Mouse (Mus musculus) left cerebral cortex, adult 2 months (tissue): Measurements from ENCODE around the gene Ctu2. TPM values are rescaled to one million over a fixed set of nuclear protein-coding genes. Genes with fewer than 3 reads are reported as not detected.

ENCODE experiments used
- DNase-seq, 2 experiments: peaks; one replicate each; pipeline ENCODE4 v3.0.0; 2021 to 2022; ENCODE audit warnings: low spot score in 2 of 2, mixed read lengths in 1 of 2; ENCODE audit errors: extremely low spot score in 1 of 2
- H3K27ac ChIP-seq: fragments of 200-600 bp; 2 replicates; pipeline ENCODE4 v1.8.1; 2022
- H3K4me3 ChIP-seq: fragments of 200-600 bp; 2 replicates; pipeline ENCODE4 v1.8.1; 2022
- CTCF ChIP-seq: fragments of 200-600 bp; IDR thresholded peaks from 2 replicates; pipeline ENCODE4 v1.8.1; 2022; ENCODE audit warnings: antibody characterized with exemption, mild to moderate bottlenecking, moderate library complexity
- intact Hi-C: fragments of 180-260 bp; cut with DNase I; formaldehyde crosslinking; loops from one replicate; pipeline ENCODE4 v1.15.1; 2025
- microRNA-seq, 2 experiments: library from miRNA; unstranded; fragments of <30 nt; microRNA quantifications; one replicate each; pipeline ENCODE4 v1.2.0; 2021
- total RNA-seq, 2 experiments: library from RNA; stranded (reverse); gene quantifications; 2 replicates each; pipeline ENCODE4 v1.2.3; 2021

Gene Ctu2
- total RNA-seq, 2 experiments from 2014 or later: 27.0 TPM

- intact Hi-C loops: no loop called here
- no peak overlapping the region for H3K4me3 ChIP-seq
Observed at GRCm38 (mm10) chr8:122527937-122528336, 52.0 kb downstream of the Ctu2 start.

DNA sequence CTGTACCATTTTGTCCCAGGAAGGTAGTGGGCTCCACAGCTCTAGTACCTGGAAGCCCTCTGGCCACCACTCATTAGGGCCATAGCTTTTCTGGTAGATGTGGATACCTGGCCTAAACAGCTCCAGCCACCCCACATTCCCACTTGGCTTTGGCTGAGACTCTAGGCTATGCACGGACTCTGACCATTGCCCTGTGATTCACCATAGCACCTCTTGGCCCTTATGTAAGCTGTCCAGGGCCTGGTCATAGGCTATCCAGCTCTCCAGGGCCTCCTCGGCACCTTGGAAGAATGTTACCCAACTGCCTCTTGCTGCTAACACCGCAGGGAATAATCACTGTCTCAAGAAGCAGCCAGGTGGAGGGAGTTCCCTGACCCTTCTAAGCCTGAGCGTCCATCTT, 53.2 kb downstream of the Ctu2 start:
- no peak for TF ChIP-seq CTCF
- Histone ChIP-seq H3K4me3 (no peak overlapping the region), H3K27ac (no peak overlapping the region)
- DNase-seq: no peak
- intact Hi-C loops: no loop called here

More at GRCm38 (mm10) chr8:122527937-122528336, 52.0 kb downstream of the Ctu2 start:
- no peak overlapping the region for H3K27ac ChIP-seq
- TF ChIP-seq CTCF: no peak
- DNase-seq: no peak

GRCm38 (mm10) chr8:122531312-122531711, 55.4 kb downstream of the Ctu2 start:
- intact Hi-C loops: no loop called here
- Histone ChIP-seq H3K4me3 (no peak overlapping the region), H3K27ac (no peak overlapping the region)
- DNase-seq: no peak
- no peak for TF ChIP-seq CTCF

Small RNA genes within 50 kb of the gene (microRNA-seq; reads per million reads assigned to microRNA genes)
- gene Gm24366: 0 reads per million in 2 experiments

Other genes starting within 250 kb of the Ctu2 start
- gene Zfpm1, start 194.0 kb upstream of the Ctu2 start, total RNA-seq: 10 to 100 TPM; 39.5 to 42.1 TPM
- 10 to 100 TPM in 1 of 2 experiments, 1 to 10 TPM in 1; 7.1 to 11.4 TPM for gene Trhr2, start 115.4 kb upstream of the Ctu2 start, total RNA-seq
- gene Zc3h18, start 99.5 kb upstream of the Ctu2 start, total RNA-seq: 10 to 100 TPM; 42.3 to 45.0 TPM
- gene Il17c, start 54.1 kb upstream of the Ctu2 start, total RNA-seq: not detected
- gene Cyba, start 43.2 kb upstream of the Ctu2 start, total RNA-seq: 1 to 10 TPM; 6.6 to 7.1 TPM
- gene Mvd, start 32.7 kb upstream of the Ctu2 start, total RNA-seq: 10 to 100 TPM; 20.8 to 25.3 TPM
- gene Snai3, start 15.4 kb upstream of the Ctu2 start, total RNA-seq: 1 to 10 TPM; 1.0 to 1.6 TPM
- 10 to 100 TPM; 37.6 to 37.9 TPM for gene Rnf166, start 79 bp upstream of the Ctu2 start, total RNA-seq
- gene Piezo1, start 75.2 kb downstream of the Ctu2 start, total RNA-seq: 1 to 10 TPM; 6.8 to 7.7 TPM
- gene Cdt1, start 91.9 kb downstream of the Ctu2 start, total RNA-seq: 1 to 10 TPM; 2.5 to 5.0 TPM
- gene Aprt, start 100.8 kb downstream of the Ctu2 start, total RNA-seq: 10 to 100 TPM; 52.8 to 56.0 TPM
- 1 to 10 TPM; 8.1 to 8.3 TPM for gene Galns, start 135.3 kb downstream of the Ctu2 start, total RNA-seq
- gene Trappc2l, start 135.5 kb downstream of the Ctu2 start, total RNA-seq: 10 to 100 TPM; 69.8 to 80.3 TPM
- gene Pabpn1l, start 146.6 kb downstream of the Ctu2 start, total RNA-seq: not detected
- 10 to 100 TPM; 32.8 to 48.8 TPM for gene Cbfa2t3, start 223.0 kb downstream of the Ctu2 start, total RNA-seq